Mouse (Mus musculus): ENCODE results near the gene Spsb3. TPM values are rescaled to one million over a fixed set of nuclear protein-coding genes. Genes with fewer than 3 reads are reported as not detected.

Gene Spsb3
- polyA plus RNA-seq, 1 experiment: 47.2 TPM

- peak; percentile 66; the same call in 1 of the 2 replicates for TF ChIP-seq POLR2A (IDR thresholded peaks at IDR 0.05; ENCODE audit: borderline replicate concordance, control insufficient read depth, low read depth, low read length)
- no peak for TF ChIP-seq CTCF (IDR thresholded peaks at IDR 0.05; ENCODE audit: control insufficient read depth, insufficient read depth, low read length)
- peak within 1 kb of the TSS; percentile 83 for H3K27ac ChIP-seq (ENCODE audit: control insufficient read depth, insufficient read depth, low read depth, low read length, poor library complexity)
- peak within 1 kb of the TSS; percentile 80 for H3K4me3 ChIP-seq (replicated peaks; ENCODE audit: control insufficient read depth, low read depth, low read length)
- H3K4me1 ChIP-seq (ENCODE audit: control insufficient read depth, insufficient read depth, low read length): no peaks in the 10 kb centered on the region; the same call in 1 of the 2 replicates
- under 1% methylated on average over 62 of the region's 62 CpGs for WGBS
These were observed 8.6 kb downstream of the Spsb3 start, which contains the start of the genes Eme2 and Mrps34 for GRCm38 (mm10) chr17:24894995-24895547. TSS of gene Eme2 (minus strand) at chr17:24895087. TSS of gene Mrps34 (plus strand) at chr17:24895116.

- TF ChIP-seq POLR2A (IDR thresholded peaks at IDR 0.05; ENCODE audit: borderline replicate concordance, control insufficient read depth, low read depth, low read length): no peak
- TF ChIP-seq CTCF (IDR thresholded peaks at IDR 0.05; ENCODE audit: control insufficient read depth, insufficient read depth, low read length): no peak
- WGBS: 4% methylated on average over 23 of the region's 23 CpGs
- Histone ChIP-seq H3K4me3 (replicated peaks; ENCODE audit: control insufficient read depth, low read depth, low read length) (peak overlapping the region; percentile 80), H3K4me1 (ENCODE audit: control insufficient read depth, insufficient read depth, low read length) (no peaks in the 10 kb centered on the region; the same call in 1 of the 2 replicates), H3K27ac (ENCODE audit: control insufficient read depth, insufficient read depth, low read depth, low read length, poor library complexity) (peak overlapping the region; percentile 83)
These were observed 9.3 kb downstream of the Spsb3 start for GRCm38 (mm10) chr17:24895571-24896240.

- TF ChIP-seq POLR2A (IDR thresholded peaks at IDR 0.05; ENCODE audit: borderline replicate concordance, control insufficient read depth, low read depth, low read length) (peak; percentile 47; the same call in 1 of the 2 replicates), CTCF (IDR thresholded peaks at IDR 0.05; ENCODE audit: control insufficient read depth, insufficient read depth, low read length) (no peak)
- WGBS: 2% methylated on average over 50 of the region's 50 CpGs
- Histone ChIP-seq H3K4me1 (ENCODE audit: control insufficient read depth, insufficient read depth, low read length) (no peaks in the 10 kb centered on the region; the same call in 1 of the 2 replicates), H3K4me3 (replicated peaks; ENCODE audit: control insufficient read depth, low read depth, low read length) (peak within 1 kb of the TSS; percentile 80), H3K27ac (ENCODE audit: control insufficient read depth, insufficient read depth, low read depth, low read length, poor library complexity) (peak within 1 kb of the TSS; percentile 83)
These were observed 10.0 kb downstream of the Spsb3 start, which contains the start of gene Nme3 for GRCm38 (mm10) chr17:24896241-24896992. TSS of gene Nme3 (plus strand) at chr17:24896500.

DNA sequence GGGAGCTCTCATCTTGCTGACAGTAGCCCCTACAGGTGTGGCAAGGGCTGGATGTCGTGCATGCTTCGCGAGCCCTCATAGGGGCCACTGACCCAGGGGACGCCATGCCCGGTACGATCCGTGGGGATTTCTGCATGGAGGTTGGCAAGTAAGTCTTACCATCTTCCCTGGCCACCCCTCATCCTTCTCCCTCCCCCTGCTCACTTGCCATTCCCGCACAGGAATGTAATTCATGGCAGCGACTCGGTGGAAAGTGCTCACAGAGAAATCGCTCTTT is 10.5 kb downstream of the Spsb3 start:
- H3K4me3 ChIP-seq (replicated peaks; ENCODE audit: control insufficient read depth, low read depth, low read length): peak overlapping the region; percentile 80
- 52% methylated on average over 11 of the region's 11 CpGs for WGBS
- peak overlapping the region; percentile 83 for H3K27ac ChIP-seq (ENCODE audit: control insufficient read depth, insufficient read depth, low read depth, low read length, poor library complexity)
- no peak for TF ChIP-seq POLR2A (IDR thresholded peaks at IDR 0.05; ENCODE audit: borderline replicate concordance, control insufficient read depth, low read depth, low read length)
- TF ChIP-seq CTCF (IDR thresholded peaks at IDR 0.05; ENCODE audit: control insufficient read depth, insufficient read depth, low read length): no peak
- H3K4me1 ChIP-seq (ENCODE audit: control insufficient read depth, insufficient read depth, low read length): no peaks in the 10 kb centered on the region; the same call in 1 of the 2 replicates

- Histone ChIP-seq H3K4me1 (ENCODE audit: control insufficient read depth, insufficient read depth, low read length) (peaks cover 3% of the 10 kb centered on the region; the same call in 1 of the 2 replicates), H3K27ac (ENCODE audit: control insufficient read depth, insufficient read depth, low read depth, low read length, poor library complexity) (peak overlapping the region; percentile 24; the same call in 1 of the 2 replicates), H3K4me3 (replicated peaks; ENCODE audit: control insufficient read depth, low read depth, low read length) (peak overlapping the region; percentile 36)
- WGBS: 89% methylated on average over 4 of the region's 4 CpGs
- TF ChIP-seq CTCF (IDR thresholded peaks at IDR 0.05; ENCODE audit: control insufficient read depth, insufficient read depth, low read length) (no peak), POLR2A (IDR thresholded peaks at IDR 0.05; ENCODE audit: borderline replicate concordance, control insufficient read depth, low read depth, low read length) (no peak)
These were observed 11.2 kb downstream of the Spsb3 start for GRCm38 (mm10) chr17:24897600-24897999.

GRCm38 (mm10) chr17:24898041-24898854 is 11.8 kb downstream of the Spsb3 start:
- Histone ChIP-seq H3K4me1 (ENCODE audit: control insufficient read depth, insufficient read depth, low read length) (peaks cover 3% of the 10 kb centered on the region; the same call in 1 of the 2 replicates), H3K4me3 (replicated peaks; ENCODE audit: control insufficient read depth, low read depth, low read length) (no peak overlapping the region), H3K27ac (ENCODE audit: control insufficient read depth, insufficient read depth, low read depth, low read length, poor library complexity) (no peak overlapping the region; the same call in 1 of the 2 replicates)
- TF ChIP-seq CTCF (IDR thresholded peaks at IDR 0.05; ENCODE audit: control insufficient read depth, insufficient read depth, low read length) (no peak), POLR2A (IDR thresholded peaks at IDR 0.05; ENCODE audit: borderline replicate concordance, control insufficient read depth, low read depth, low read length) (no peak)
- 82% methylated on average over 4 of the region's 4 CpGs for WGBS

GRCm38 (mm10) chr17:24899153-24899552 is 12.7 kb downstream of the Spsb3 start:
- TF ChIP-seq POLR2A (IDR thresholded peaks at IDR 0.05; ENCODE audit: borderline replicate concordance, control insufficient read depth, low read depth, low read length) (no peak), CTCF (IDR thresholded peaks at IDR 0.05; ENCODE audit: control insufficient read depth, insufficient read depth, low read length) (0 out of 2 replicates have a peak, but pooled peaks have one; percentile 1)
- H3K4me3 ChIP-seq (replicated peaks; ENCODE audit: control insufficient read depth, low read depth, low read length): no peak overlapping the region
- H3K4me1 ChIP-seq (ENCODE audit: control insufficient read depth, insufficient read depth, low read length): peaks cover 4% of the 10 kb centered on the region; the same call in 1 of the 2 replicates
- H3K27ac ChIP-seq (ENCODE audit: control insufficient read depth, insufficient read depth, low read depth, low read length, poor library complexity): no peak overlapping the region
- 85% methylated on average over 5 of the region's 5 CpGs for WGBS

Data from bone marrow, adult 2 months (tissue).